In the genomic region with DNA sequence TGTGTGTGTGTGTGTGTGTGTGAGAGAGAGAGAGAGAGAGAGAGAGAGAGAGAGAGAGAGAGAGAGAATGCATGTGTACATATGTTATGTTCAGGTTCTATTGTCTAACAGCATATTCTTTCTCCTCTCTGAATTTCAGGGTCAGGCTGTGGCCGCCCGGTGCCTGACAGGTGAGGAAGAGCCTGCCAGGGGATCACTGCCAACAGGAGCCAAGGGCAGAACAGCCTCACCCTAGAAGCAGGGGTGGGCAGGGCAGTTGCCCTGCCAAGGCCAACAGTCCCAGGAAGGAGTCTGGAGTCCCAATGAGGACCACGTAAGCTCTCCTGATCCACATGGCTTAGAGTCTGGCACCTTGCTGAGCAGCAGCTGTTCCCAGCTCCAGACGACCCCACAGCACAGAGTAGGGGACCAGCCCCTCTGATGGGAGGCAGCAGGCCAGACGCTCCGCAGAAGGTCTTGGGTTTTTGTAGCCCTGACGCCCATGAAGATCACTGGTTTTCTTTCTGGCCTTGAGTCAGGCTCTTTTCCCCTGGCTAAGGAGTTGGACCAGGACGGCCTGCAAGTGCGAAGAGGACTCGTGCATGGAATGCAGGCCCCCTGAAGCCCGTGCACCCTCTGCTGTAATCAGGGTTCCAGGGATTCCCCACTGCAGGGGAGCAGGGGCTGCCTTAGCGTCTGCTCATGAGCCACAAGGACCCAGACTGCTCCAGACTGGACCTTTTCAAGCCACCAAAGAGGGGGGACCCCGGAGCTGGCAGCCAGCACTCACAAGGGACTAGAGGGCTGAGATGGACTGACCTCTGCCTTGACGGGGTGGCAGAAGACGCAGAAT, we compare ENCODE assay signal across 14 mouse cellular contexts. TPM values are rescaled to one million over a fixed set of nuclear protein-coding genes. Genes with fewer than 3 reads are reported as not detected.
DNase-seq lines count a peak whose midpoint lies in the region; ATAC-seq lines count a peak whose summit lies in the region.
"Had no signal": no experiment of that assay in that cellular context is flagged by ENCODE, and none has a peak within 500 bp of the region (broad histone marks: within the 10 kb centered on the region; RNA-seq: fewer than 3 reads in every experiment).

No protein-coding gene starts in this region.

- no peak overlapping the region for H3K4me2 ChIP-seq in kidney, embryonic 15.5 days
- H3K4me2 ChIP-seq: heart, embryonic 11.5 days; liver, embryonic 12.5 days had no signal

- peaks cover 47% of the 10 kb centered on the region for H3K36me3 ChIP-seq in kidney, embryonic 15.5 days

- ATAC-seq in kidney, embryonic 15.5 days (replicated peaks; ENCODE audit: low FRiP score): no peak
- 0 out of 2 replicates have a peak, but pooled peaks have one; percentile 45 for ATAC-seq in cerebellum, adult (ENCODE audit: insufficient number of reproducible peaks, low FRiP score, low TSS enrichment)
- ATAC-seq: liver, embryonic 12.5 days; lung, postnatal 0 days had no signal

- no peak overlapping the region for H3K4me3 ChIP-seq in kidney, embryonic 15.5 days (replicated peaks)
- H3K4me3 ChIP-seq: left cerebral cortex, adult 2 months; liver, embryonic 12.5 days had no signal

- H3K9ac ChIP-seq in kidney, embryonic 15.5 days: no peak overlapping the region
- H3K9ac ChIP-seq: liver, embryonic 12.5 days had no signal

- peak overlapping the region; percentile 54; the same call in 1 of the 2 replicates for H3K27ac ChIP-seq in kidney, embryonic 15.5 days
- H3K27ac ChIP-seq: left cerebral cortex, adult 2 months; liver, embryonic 12.5 days had no signal

- DNase-seq in kidney, postnatal 4 days: no peak
- DNase-seq in brain, adult 2 months (ENCODE audit: low read depth, low spot score): peak; percentile 79
- DNase-seq in cerebellum, postnatal 25 days: peak; percentile 71 to 79
- DNase-seq in urinary bladder, adult 18-20 months (ENCODE audit: low spot score in 2 of 2): no peak
- DNase-seq in heart, adult 8-10 months (ENCODE audit: low spot score): no peak
- DNase-seq in heart, adult 9 months (ENCODE audit: low spot score in 2 of 2): no peak
- DNase-seq: heart, postnatal 36 days had no signal

- peaks cover 16% of the 10 kb centered on the region for H3K4me1 ChIP-seq in kidney, embryonic 15.5 days

- H3K27me3 ChIP-seq in kidney, embryonic 15.5 days: no peaks in the 10 kb centered on the region
- H3K27me3 ChIP-seq: CH12.LX; liver, embryonic 12.5 days had no signal

- no peaks in the 10 kb centered on the region for H3K9me3 ChIP-seq in kidney, embryonic 15.5 days (replicated peaks)
- H3K9me3 ChIP-seq: liver, embryonic 12.5 days had no signal

- WGBS in kidney, embryonic 15.5 days: 88% methylated on average over 15 of the region's 15 CpGs

RNA-seq across cellular contexts. Expression of a gene that starts 37.1 kb away (rescaled TPM):
- polyA plus RNA-seq in kidney, embryonic 15.5 days (2015; fragmentation: Nextera tagmentation; extraction: Ambion mirVana): 25.2 and 27.4 TPM in 2 replicates
- 10 to 100 TPM; 21.3 to 25.4 (median 24.1) TPM for total RNA-seq in heart, adult 8-10 months (2022)

RNA-seq across cellular contexts. Expression of a gene that starts 40.8 kb away (rescaled TPM):
- polyA plus RNA-seq in kidney, embryonic 15.5 days (2015; fragmentation: Nextera tagmentation; extraction: Ambion mirVana): 14.5 and 15.5 TPM in 2 replicates
- total RNA-seq in heart, adult 8-10 months (2022): 10 to 100 TPM; 30.7 to 37.3 (median 35.3) TPM

RNA-seq across cellular contexts. Expression of a gene that starts 54.5 kb away (rescaled TPM):
- polyA plus RNA-seq in kidney, embryonic 15.5 days (2015; fragmentation: Nextera tagmentation; extraction: Ambion mirVana): 12.0 and 13.3 TPM in 2 replicates
- 1 to 10 TPM; 4.5 to 5.4 (median 4.6) TPM for total RNA-seq in heart, adult 8-10 months (2022)

Comparison
In these comparisons a context has a peak if more than half of its experiments do, and no peak if none do; other contexts are left out.
1. DNase-seq: peak in brain, adult 2 months (single experiment) and cerebellum, postnatal 25 days (2 of 2); none in kidney, postnatal 4 days (0 of 2), urinary bladder, adult 18-20 months (0 of 2), heart, adult 8-10 months (single experiment) and heart, adult 9 months (0 of 2).